Mouse (Mus musculus): Measurements from ENCODE around the gene Yod1. TPM values are rescaled to one million over a fixed set of nuclear protein-coding genes. Genes with fewer than 3 reads are reported as not detected.
A peak's percentile ranks its signal among the peaks of the same experiment; 100 is the strongest.

Gene Yod1
- total RNA-seq (2021) = 10 to 100 TPM; 15.3 to 17.6 TPM

DNA sequence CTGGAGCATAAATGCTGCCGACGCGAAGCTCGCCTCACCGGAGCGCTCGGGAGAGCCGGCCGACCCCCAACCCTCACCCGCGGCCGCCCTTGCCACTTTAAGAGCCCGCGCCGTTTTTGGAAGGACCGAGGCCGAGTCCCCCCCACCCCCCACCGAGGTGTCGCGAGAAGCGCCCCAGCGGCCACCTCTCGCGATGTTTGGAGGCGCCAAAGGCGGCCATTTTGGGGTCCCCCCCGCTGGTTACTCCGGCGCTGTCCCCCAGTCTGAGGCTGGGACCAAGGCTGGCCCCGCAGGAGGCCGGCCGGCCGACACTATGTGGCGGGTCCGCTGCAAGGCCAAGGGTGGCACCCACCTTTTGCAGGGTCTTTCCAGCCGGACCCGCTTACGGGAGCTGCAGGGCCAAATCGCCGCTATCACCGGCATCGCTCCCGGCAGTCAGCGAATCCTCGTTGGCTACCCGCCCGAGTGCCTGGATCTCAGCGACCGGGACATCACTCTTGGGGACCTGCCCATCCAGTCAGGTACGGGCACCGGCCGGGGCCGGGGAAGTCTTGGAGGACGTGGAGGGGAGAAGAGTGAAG, at the start of gene Yod1:
Gene Yod1 (plus strand): TSS at position 37 of the 581 bp plus-strand sequence.
- DNase-seq (ENCODE audit: extremely low spot score in 1 of 2, low spot score in 1 of 2) = peak; percentile 84 to 89

DNA sequence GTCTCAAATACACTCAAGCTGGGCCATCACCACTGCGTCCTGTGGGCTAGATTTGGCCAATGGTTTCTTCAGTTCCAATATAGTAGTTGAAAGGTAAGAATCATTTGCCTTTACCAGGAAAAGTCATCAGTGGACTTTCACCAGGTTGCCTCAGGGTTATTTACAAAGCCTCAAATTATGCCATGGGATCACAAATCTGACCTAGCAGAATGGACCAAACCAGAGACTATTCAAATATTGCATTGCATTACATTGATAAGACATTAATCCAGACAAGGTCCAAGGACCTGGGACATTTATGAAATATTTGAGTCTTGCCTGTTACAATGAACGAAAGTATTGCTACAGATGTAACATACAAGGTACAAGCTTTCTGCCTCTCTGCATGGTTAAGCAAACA, 38.6 kb upstream of the Yod1 start:
- no peak for DNase-seq (ENCODE audit: extremely low spot score in 1 of 2, low spot score in 1 of 2)

DNA sequence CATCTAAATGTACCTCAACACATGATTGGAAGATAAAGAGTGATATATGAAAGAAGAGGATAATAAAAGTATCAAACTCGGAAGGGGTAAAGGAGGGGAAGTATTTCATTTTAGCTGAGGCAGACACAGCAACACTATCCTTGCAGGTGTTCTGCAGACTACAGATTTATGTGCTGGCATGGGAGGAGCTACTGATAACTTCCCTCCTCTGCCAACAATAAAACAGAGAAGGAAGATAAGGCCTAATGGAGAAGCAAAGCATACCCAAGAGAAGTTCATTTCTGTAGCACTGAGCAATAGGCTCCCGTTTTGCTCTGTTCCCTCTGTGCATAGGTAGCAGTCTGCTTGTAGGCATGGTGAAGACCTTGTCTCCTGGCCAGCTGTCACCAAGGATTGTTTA, 36.1 kb upstream of the Yod1 start:
- DNase-seq (ENCODE audit: extremely low spot score in 1 of 2, low spot score in 1 of 2) = no peak

DNA sequence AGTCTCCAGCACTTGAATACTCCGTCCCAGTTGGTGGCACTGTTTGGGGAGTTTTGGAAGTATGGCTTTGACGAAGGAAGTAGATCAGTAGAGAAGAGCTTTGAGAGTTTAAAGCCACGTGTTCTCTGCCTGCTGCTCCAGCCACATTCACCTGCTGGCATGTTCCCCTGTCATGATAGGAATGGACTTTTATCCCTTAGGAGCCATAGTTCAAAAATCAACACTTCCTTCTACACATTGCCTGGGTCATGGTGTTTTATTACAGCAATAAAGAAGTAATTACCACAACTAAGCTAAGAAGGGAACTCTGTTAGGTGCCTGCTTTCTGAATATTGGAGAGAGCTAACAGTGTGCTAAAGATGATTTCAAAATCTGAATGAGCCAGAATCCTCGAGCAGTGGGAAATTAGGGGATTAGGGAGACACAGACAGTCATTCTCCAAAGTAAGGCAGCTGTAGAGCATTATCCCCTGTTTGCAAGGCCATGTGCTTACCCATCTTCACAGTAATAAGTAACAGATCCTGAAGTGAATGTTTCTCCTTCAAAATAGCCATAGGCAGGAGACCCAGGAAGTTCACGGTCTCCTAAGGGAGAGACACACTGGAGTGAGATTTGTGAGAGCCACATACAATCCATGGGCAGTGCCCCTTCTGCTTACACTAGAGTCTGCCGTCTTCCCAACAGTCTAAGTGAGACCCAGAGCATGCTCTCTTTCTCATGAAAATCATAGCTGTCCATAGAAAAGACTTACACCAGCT, 35.3 kb upstream of the Yod1 start:
- DNase-seq (ENCODE audit: extremely low spot score in 1 of 2, low spot score in 1 of 2) = no peak

DNA sequence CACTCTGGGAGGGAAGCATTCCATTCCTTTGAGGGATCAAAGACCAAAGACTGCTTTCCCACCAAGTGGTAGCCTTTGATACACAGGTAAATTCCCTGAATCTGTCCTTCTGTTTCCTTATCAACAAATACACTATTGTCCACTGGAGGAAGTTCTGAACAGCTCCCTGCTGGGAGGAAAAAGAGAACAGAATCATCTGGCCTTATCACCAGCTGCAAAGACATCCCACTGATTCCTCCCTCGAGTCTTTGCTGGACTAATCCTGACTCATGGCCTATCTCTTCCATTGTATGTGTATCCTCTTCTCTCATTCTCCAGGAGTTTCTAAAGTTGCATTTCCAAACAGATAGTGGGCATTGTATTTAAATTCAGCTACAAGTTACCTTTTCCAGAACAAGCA, 33.2 kb upstream of the Yod1 start:
- DNase-seq (ENCODE audit: extremely low spot score in 1 of 2, low spot score in 1 of 2) = no peak

DNA sequence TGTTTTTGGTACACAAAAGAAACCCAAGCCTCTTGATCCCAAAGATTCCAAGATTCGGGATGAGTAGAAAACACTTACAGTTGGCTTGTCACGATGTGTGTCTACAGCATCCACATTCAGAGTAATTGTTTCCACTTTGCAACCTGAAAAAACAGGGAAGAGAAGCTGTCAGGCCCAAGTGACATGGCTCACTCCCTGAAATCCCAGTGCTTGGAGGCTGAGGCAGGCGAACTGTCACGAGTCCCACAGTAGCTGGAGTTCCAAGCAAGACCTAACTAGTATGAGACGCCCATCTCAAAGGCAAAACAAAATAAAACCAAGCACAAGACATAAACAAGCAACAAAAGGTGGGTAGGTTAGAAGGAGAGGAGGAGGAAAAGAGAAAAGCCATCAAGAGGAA, 18.5 kb upstream of the Yod1 start:
- no peak for DNase-seq (ENCODE audit: extremely low spot score in 1 of 2, low spot score in 1 of 2)

DNA sequence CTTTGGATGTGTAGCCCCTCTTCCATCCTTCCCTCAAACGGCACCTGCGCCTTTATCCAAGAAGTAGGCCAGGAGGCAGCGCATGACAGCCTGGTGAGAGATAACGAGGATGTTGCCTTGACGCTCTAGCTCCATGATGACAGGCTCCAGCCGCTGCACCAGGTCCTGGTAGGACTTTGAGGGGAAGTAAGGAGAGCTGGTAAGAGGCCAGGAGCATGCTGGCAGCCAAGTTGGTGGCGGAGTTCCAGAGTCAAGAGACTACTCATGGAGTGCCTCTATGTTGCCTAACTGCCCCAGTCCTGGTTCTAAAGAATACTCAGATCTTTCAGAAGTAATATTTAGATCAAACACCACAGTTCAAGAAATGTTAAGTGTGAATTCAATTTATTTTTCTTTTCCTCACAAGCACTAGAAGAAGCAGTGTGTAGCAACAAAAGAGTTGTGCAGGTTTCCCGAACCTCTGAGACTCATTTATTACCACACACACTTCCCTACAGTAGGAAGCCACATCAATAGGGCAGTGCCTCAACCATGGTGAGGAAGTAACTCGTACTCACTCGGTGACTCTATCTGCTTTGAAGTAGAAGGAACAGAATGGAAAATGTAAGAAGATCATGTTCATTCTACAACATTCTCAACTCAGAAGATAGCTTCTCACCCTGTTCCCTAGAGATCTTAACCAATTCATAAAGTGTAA, 17.0 kb upstream of the Yod1 start:
- peak in 1 of 2 experiments; percentile 39 for DNase-seq (ENCODE audit: extremely low spot score in 1 of 2, low spot score in 1 of 2)

DNA sequence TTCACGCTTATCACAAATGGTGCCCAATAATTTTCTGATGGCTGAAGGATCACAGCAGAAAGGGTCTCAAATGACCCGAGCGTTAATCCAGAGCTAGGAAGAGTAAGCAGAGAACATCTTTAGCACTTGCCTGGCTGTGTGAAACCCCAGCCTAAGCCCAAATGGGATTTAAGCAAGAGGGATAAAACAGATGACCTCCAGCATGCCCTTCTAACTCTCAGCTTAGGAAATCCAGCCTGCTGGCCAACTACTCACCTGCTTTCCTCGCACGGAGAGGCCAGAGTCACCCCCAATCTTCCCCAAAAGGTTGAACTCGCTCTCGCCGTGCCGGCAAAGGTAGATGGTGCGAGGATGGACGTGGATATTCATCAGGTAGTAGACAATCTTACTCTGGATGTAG, 15.2 kb upstream of the Yod1 start:
- DNase-seq (ENCODE audit: extremely low spot score in 1 of 2, low spot score in 1 of 2) = no peak

DNA sequence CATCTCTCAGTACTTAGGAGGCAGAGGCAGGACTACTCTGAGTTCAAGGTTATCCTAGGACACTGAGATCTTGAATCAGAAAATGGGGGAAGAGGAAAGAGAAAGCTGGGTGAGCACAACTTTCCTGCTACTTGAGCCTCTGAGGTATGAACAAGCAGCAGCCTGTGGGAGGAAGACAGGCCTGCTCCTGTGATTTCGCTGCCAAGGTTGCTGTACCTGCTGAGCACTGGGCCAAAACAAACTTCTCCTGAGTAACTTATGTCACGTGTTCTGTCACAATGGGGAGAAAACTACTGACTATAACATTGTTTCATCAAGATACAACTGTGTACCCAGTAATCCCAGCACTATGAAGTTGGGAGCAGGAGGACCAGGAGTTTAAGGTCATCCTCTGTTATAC, 13.5 kb upstream of the Yod1 start:
- DNase-seq (ENCODE audit: extremely low spot score in 1 of 2, low spot score in 1 of 2) = no peak

DNA sequence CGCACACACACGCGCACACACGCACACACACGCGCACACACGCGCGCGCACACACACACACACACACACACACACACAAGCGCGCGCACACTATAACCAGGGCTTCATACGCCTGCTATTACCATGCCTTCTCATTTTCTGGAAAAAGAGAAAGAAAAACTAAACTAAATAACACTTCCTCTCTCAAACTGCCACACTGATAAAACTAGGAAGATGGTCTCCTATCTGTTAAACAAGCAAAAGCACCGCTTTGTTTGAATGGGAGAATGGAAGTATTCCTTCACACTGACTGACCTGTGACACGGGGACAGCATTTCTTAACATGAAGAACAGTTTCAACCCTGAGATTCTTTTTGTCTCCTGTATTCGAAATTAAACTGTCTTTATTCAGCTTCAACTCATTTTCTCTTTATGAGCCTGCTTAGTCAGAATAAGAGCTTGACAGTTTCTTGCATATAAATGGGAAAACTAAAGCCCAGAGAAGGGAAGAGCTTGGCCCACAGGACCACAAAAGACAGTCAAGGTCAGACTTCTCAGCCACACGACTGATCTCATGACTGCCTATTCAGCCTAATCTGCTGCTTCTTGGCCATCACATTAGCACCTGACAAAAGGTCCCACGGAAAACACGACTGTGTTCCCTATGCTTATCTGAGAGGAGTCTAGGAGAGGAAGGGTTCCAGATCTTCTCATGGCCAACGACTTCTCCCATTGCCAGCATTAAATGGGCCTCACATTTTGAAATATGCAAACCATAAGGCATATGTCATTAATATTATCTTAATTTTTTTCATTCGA, 6.6 kb upstream of the Yod1 start:
- no peak for DNase-seq (ENCODE audit: extremely low spot score in 1 of 2, low spot score in 1 of 2)

DNA sequence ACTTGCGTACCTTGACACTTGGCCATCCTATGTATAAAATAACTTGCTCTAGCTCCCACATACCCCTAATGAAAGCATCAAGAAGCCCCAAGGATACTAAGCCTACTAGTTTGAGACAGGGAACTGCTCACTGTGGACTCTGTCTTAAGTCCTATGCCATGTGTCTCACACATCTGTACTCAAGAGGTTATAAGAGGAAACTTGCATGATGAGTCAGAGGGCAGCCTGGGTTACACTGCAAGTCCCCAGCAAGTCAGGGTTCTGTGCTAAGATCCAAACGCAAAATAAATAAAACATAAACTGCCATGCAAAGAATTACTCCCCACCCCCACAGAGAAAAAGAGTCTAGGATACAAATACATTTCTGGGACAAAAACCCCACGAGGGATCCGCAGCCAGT, 3.1 kb upstream of the Yod1 start:
- no peak for DNase-seq (ENCODE audit: extremely low spot score in 1 of 2, low spot score in 1 of 2)

DNA sequence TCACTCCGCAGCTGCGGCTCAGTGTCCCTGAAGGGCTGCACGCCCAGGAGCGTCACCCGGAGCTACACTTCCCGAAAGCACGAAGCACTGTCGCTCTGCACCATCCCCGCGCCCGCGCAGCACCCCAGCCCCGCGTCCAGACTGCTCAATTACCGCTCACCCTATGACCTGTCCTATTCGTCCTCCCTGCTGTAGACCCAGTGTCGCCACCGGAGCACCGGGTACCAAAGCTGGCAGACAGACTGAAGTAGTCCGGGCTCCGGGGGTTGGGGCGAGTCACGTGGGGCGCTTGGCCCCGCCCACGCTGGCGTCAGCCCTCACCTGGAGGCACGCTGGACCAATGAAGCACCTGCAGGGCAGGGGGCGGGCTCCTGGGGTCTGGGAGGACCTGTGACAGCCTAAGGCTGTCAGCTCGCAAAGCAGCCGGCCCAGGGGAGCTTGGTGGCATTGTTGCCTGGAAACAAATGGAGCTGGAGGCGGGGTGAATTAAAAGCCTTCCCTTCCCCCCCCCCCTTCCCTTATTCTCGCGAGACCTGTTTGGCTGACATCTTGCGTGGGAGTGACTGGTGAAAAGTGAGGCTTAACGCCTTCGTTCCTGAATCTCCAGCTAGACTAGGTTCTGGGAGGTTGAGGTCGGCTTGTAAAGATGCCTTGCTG, 1.4 kb upstream of the Yod1 start, which contains the start of gene Gm29427:
Gene Gm29427 (minus strand): TSS at position 239 of the 657 bp plus-strand sequence.
- DNase-seq (ENCODE audit: extremely low spot score in 1 of 2, low spot score in 1 of 2) = peak; percentile 80 to 95

DNA sequence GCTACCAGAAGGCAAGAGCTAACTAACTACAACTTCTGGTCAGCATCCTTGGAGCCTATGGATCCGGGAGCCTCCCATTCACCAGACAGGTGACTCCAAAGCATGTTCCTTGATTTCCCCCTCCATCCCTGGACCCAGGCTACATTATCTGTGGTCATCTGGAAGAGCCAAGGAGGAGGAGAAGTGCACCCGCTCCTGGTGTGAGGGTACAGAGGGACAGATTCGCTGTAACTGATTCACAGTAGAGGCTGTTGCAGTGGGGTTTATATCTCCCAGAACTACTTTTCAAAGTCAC, 962 bp upstream of the Yod1 start:
- DNase-seq (ENCODE audit: extremely low spot score in 1 of 2, low spot score in 1 of 2) = no peak

DNA sequence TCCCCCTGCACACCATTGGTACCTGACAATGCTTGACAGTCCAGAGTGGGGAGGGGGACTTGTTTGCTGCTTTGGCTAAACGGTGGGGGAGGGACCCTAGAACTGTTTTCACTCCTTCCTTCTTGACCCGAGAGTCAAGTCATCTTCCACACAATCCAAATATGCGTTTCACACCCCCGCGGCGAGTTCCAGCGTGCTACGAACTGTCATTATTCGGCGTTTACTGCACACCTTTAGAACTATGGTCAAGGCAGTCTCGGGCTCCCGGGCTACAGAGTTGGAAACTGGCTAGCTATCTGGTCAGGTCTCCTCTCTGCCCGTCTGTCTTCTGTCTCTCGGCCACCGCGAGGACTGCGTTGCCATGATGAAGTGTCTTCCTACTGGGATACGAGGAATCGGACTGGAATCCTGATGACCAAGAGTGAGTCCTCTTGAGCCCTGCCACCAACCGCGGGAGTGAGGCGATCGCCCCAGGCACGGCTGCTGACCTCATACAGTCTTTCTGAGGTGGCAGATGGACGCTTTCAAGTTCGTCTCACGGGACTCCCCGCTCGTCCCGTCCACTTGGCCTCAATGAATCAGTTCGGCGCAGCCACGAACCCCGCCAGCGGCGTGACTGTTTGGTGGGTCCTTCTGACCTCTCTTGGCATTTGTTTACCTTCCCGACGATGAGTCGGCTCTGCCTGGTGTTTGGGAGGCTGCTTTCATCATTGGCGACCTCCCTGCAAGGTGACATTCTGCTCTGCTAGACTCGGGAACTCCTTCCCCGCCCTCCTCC, 425 bp upstream of the Yod1 start:
- DNase-seq (ENCODE audit: extremely low spot score in 1 of 2, low spot score in 1 of 2) = peak in 1 of 2 experiments; percentile 33

DNA sequence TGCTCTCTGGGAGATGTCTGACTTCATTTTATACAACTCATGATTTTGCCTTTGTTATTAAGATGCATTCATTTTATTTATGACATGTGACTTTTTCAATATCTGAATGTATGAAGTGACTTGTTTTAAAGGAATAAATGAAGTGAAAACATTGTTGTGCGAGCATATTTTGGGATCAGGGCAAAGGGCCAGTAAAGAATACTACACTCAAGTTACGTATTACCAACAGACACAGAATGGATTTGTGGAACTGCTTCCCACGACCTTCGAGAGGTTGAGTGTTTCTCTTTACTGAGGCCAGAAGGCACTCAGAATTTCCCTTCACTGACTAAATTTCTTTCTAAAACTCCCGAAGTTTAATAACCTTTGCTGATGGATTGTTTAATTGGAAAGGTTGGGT, 7.1 kb downstream of the Yod1 start:
- DNase-seq (ENCODE audit: extremely low spot score in 1 of 2, low spot score in 1 of 2) = no peak

DNA sequence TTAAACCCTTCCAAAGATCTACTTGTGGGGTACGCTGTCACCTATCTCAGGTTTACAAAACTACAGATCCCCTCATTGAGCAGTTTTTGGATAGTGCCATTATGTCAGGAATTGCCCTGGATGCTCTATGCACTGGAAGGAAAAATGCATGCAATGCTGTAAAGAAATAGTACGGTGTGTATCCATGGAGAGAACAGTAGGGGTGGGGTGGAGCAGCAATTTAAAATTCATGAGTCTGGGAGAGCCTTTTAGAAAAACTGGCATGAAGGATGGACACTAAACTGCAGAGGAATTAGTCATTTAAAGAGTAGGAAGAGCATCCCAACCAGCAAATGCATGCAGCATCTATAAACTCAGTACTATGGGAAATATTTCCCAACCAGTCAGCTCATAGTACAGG, 9.3 kb downstream of the Yod1 start:
- DNase-seq (ENCODE audit: extremely low spot score in 1 of 2, low spot score in 1 of 2) = no peak

DNA sequence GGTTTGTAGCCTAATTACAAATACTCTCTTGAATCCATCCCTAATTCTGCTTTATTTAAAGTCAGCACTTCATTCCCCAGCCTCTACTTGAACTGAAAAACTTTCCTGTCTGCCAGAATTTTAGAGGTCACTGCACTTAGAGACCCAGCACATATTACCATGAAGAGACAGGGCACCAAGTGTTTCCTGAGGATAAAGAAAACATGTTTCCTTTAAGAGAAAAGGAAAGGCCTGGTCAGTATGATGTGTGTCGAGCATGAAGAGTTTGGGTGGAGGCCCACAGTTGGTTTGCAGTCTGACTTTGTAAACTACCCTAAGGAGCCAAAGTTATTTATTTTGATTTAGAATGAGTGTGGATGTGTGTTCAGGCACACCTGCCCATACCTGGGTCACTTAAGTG, 10.9 kb downstream of the Yod1 start:
- DNase-seq (ENCODE audit: extremely low spot score in 1 of 2, low spot score in 1 of 2) = no peak

DNA sequence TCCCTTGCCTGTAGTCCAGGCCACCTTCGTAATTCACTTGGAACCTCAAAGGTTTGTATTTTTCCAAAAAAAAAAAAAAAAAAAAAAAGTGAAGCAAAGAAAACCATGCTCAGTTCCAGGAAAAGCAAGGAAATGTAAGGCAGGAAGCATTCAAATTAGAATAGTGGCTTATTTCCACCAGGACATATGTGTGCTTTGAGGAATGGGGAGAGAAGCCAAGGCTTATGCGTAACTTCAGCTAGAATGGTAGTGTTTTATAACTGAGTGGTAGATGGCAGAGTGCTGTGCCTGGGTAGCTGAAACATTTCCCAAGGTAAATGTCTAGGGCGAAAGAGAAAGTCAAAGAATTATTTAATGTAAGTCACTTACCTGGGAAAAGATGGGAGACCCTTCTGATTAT, 11.6 kb downstream of the Yod1 start:
- DNase-seq (ENCODE audit: extremely low spot score in 1 of 2, low spot score in 1 of 2) = no peak

DNA sequence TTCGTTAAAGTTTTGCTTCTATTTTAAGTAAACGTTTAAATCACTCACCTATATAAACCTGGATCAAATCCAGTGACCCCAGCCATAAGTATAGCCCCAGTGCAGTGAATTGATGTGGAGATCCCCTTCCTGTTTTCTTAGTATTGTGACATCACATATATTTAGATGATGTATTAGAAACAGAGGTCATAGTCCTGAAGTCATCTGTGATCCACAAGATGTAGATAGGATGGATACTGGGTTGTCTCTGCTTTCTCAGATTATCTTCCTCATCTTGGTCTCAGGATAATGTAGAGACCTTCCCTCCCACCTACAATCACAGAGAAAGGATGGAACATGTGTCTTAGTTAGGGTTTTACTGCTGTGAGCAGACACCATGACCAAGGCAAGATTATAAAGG, 12.0 kb downstream of the Yod1 start, which contains the start of gene Pfkfb2:
Gene Pfkfb2 (minus strand): TSS at position 101 of the 400 bp plus-strand sequence.
- no peak for DNase-seq (ENCODE audit: extremely low spot score in 1 of 2, low spot score in 1 of 2)

Measured in layer of hippocampus, postnatal 25 days (tissue).